Mouse (Mus musculus) neutrophil, adult 5-6 weeks (primary cell): ENCODE data around the gene Rfx7. TPM values are rescaled to one million over a fixed set of nuclear protein-coding genes. Genes with fewer than 3 reads are reported as not detected.
"Not testable (repeated sequence)": the region's sequence is repeated elsewhere in the genome, so short reads cannot be mapped to it uniquely, and the experiment has no call there.

Experiments
- ATAC-seq: fragments of 151-379, 151-347 bp; 2 replicates; pipeline ENCODE4 v1.8.0; 2017; ENCODE audit warnings: mild to moderate bottlenecking, moderate TSS enrichment; ENCODE audit not compliant: insufficient number of reproducible peaks, poor library complexity, low FRiP score, severe bottlenecking; ENCODE audit errors: extremely low read depth
- total RNA-seq: library from RNA; stranded (forward); fragments of 200-1000 nt; gene quantifications from 2 replicates; pipeline ENCODE4 v1.2.3, GENCODE M21; 2017

Gene Rfx7
- total RNA-seq, 1 experiment from 2014 or later, result 46.0 TPM

DNA sequence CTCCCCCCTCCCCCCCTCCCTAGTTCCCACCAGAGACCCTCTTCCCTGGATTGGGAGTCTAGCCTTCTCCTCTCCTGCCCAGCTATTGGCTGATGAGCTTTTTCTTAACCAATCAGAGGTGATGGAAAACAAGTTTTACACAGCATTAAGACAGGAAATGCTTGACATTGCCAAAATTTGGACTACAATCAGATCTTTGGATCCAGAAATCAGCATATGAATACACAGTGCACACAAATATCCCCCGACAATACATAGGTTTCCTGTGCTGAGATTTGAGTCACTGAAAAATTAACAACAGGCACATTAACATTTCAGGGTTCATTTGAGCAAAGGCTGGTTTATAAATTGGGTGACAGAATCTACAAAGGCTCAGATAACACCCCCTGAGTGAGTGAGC is 125.7 kb downstream of the Rfx7 start:
- ATAC-seq, result no peak

DNA sequence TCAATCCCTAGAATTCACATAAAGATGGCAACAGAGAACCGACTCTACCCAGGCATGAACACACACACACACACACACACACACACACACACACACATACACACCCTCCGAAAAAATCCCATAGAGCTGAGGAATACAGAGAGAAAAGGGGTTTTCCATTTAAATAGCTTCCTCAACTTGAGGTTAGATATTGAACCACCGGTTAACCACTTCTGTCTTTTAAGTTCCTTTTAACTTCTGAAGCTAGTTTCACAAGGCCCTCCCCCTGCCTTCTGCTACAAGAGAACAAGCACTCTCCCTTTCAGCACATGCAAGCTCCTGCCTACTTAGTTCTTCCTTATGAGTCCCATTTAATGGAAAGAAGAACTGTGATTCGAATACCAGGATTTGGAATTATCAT is 128.1 kb downstream of the Rfx7 start:
- peak; percentile 87 for ATAC-seq

GRCm38 (mm10) chr9:72660911-72661310 is 128.9 kb downstream of the Rfx7 start:
- no peak for ATAC-seq

GRCm38 (mm10) chr9:72661561-72661894 is 129.5 kb downstream of the Rfx7 start:
- no peak for ATAC-seq

- peak; percentile 20; the same call in 1 of the 2 replicates for ATAC-seq
These were observed 130.0 kb downstream of the Rfx7 start, which contains the start of gene Nedd4 for GRCm38 (mm10) chr9:72661895-72662661. TSS of gene Nedd4 (plus strand) at chr9:72662346.

- ATAC-seq, result no peak
These were observed 130.9 kb downstream of the Rfx7 start for GRCm38 (mm10) chr9:72662691-72663533.

GRCm38 (mm10) chr9:72663534-72663918 is 131.5 kb downstream of the Rfx7 start:
- ATAC-seq, result no peak

DNA sequence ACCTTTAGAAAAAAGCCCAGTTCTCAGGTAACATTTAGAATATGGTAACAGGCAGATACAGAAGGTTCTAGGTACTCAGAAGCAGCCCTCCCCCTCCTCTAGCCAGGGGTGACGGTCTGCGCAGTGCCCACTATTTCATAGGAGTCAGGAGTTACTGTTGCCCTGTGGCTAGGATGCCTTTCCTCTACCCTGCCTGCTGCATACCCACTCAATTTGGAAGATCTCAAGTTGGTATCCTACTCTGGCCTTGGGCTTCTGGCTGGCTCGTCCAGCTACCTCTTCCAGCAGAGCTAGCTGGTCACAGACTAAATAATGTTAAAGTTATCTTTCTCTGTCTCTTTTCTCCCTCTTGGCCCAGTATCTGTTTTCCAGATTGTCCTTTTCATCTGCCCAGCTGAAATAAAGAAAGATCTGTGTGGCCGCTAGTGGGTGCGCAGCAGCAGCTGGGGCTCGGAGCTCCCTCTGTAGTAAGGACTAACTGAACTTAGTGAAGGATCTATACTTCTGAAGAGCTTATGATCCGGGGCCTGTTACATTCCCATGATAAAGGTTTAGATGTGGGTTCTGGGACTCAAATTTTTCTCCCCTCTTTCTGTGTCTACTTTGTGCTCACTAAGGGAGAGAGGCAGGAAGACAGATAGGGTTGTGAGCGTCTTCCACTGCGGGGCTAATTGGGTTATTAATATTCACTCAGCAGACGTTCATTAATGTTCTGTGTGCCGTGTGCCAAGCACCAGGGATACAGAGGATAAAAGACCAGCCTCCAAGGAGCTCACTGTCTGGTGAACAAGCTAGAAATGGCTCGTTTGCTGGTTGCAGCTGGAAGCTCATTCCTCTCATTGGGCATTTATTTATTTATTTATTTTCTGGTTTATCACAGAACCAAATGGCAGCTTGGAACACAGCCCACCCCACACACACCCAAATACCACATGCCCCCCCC is 132.6 kb downstream of the Rfx7 start:
- ATAC-seq, result no peak

DNA sequence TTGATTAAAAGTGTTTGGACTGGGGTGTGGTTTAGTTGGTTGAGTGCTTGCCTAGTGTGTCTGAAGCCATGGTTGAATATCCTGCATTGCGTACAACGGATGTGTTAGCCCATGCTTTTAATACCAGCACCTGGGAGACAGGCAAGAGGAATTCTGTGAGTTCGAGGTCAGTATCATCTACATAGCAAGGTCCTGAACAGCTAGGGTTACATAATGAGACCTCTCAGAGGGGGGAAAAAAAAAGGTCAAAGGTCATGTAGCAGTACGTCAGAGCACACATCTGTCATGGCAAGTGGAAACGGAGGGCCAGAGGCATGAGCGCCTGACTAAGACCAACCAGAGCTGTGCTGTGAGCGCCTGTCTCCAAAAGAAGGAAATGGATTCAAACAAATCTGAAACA is 133.5 kb downstream of the Rfx7 start:
- no peak for ATAC-seq

GRCm38 (mm10) chr9:72666352-72667021 is 134.4 kb downstream of the Rfx7 start:
- ATAC-seq, result not testable (repeated sequence)

- no peak for ATAC-seq
These were observed 135.1 kb downstream of the Rfx7 start for GRCm38 (mm10) chr9:72667126-72667525.

DNA sequence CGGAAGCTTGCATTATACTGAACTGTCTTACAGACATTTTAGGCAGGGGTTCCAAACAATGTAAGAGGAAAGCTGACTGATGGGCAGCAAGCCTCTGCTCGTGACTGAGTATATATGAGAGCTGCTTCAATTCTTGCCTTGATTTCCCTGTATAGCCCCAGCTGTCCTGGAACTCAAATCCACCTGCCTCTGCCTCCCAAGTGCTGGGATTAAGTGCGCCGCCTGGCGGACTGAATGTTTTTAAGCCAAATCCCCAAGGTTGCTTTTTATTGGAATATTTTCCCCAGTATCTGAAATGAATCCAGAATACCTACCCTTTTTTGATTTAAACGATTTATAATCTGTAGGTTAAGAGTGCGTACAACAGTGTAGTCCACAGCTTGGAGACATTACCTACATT is 137.3 kb downstream of the Rfx7 start:
- no peak for ATAC-seq

- ATAC-seq, result peak; percentile 76; the same call in 1 of the 2 replicates
These were observed 140.3 kb downstream of the Rfx7 start for GRCm38 (mm10) chr9:72672361-72672760.

Other genes with a start within 250 kb of the Rfx7 start
- gene Mns1, start 94.2 kb upstream of the Rfx7 start, total RNA-seq, result 3.6 and 3.8 TPM in 2 replicates
- 39.2 and 39.7 TPM in 2 replicates for gene Tex9, start 40.0 kb upstream of the Rfx7 start, total RNA-seq
- 26.4 and 36.0 TPM in 2 replicates for gene Nedd4, start 130.1 kb downstream of the Rfx7 start, total RNA-seq